Mouse (Mus musculus): ENCODE data around the gene Otx1.

Gene Otx1

GRCm38 (mm10) chr11:21999396-22000315, 3.0 kb downstream of the Otx1 start:
- no peak for DNase-seq (ENCODE audit: low spot score in 2 of 2)

GRCm38 (mm10) chr11:21998141-21999047, 4.3 kb downstream of the Otx1 start:
- DNase-seq (ENCODE audit: low spot score in 2 of 2) = no peak

GRCm38 (mm10) chr11:21997561-21998140, 5.0 kb downstream of the Otx1 start:
- peak in 1 of 2 experiments; percentile 1 for DNase-seq (ENCODE audit: low spot score in 2 of 2)

GRCm38 (mm10) chr11:21996661-21997560, 5.8 kb downstream of the Otx1 start:
- peak in 1 of 2 experiments; percentile 3 for DNase-seq (ENCODE audit: low spot score in 2 of 2)

GRCm38 (mm10) chr11:21996325-21996647, 6.4 kb downstream of the Otx1 start:
- no peak for DNase-seq (ENCODE audit: low spot score in 2 of 2)

GRCm38 (mm10) chr11:21995534-21996324, 7.0 kb downstream of the Otx1 start:
- no peak for DNase-seq (ENCODE audit: low spot score in 2 of 2)

- peak in 1 of 2 experiments; percentile 1 for DNase-seq (ENCODE audit: low spot score in 2 of 2)
Observed at GRCm38 (mm10) chr11:21994377-21995370, 8.0 kb downstream of the Otx1 start.

- peak; percentile 11 to 42 for DNase-seq (ENCODE audit: low spot score in 2 of 2)
Observed at GRCm38 (mm10) chr11:21993597-21994376, 8.9 kb downstream of the Otx1 start.

- peak in 1 of 2 experiments; percentile 3 for DNase-seq (ENCODE audit: low spot score in 2 of 2)
Observed at GRCm38 (mm10) chr11:21992761-21993596, 9.7 kb downstream of the Otx1 start.

- DNase-seq (ENCODE audit: low spot score in 2 of 2) = no peak
Observed at GRCm38 (mm10) chr11:21988398-21988946, 14.2 kb downstream of the Otx1 start.

- no peak for DNase-seq (ENCODE audit: low spot score in 2 of 2)
Observed at GRCm38 (mm10) chr11:21985118-21985517, 17.6 kb downstream of the Otx1 start.

- DNase-seq (ENCODE audit: low spot score in 2 of 2) = no peak
Observed at GRCm38 (mm10) chr11:21974005-21974531, 28.6 kb downstream of the Otx1 start.

- DNase-seq (ENCODE audit: low spot score in 2 of 2) = no peak
Observed at GRCm38 (mm10) chr11:21973597-21973996, 29.1 kb downstream of the Otx1 start.

- DNase-seq (ENCODE audit: low spot score in 2 of 2) = no peak
Observed at GRCm38 (mm10) chr11:21968922-21969321, 33.8 kb downstream of the Otx1 start.

- DNase-seq (ENCODE audit: low spot score in 2 of 2) = no peak
Observed at GRCm38 (mm10) chr11:21955167-21955566, 47.5 kb downstream of the Otx1 start.

GRCm38 (mm10) chr11:21951657-21952237, 51.0 kb downstream of the Otx1 start:
- DNase-seq (ENCODE audit: low spot score in 2 of 2) = no peak

Measured in urinary bladder, postnatal 36 days (tissue).